Mouse (Mus musculus): Measurements from ENCODE around the gene 1700067K01Rik.
A peak's percentile ranks its signal among the peaks of the same experiment; 100 is the strongest.
"Not testable (repeated sequence)": the region's sequence is repeated elsewhere in the genome, so short reads cannot be mapped to it uniquely, and the experiment has no call there.

Gene 1700067K01Rik

GRCm38 (mm10) chr8:83983222-83983621 is 18.1 kb upstream of the 1700067K01Rik start:
- not testable (repeated sequence) for DNase-seq

- no peak for DNase-seq
These were observed 12.1 kb upstream of the 1700067K01Rik start for GRCm38 (mm10) chr8:83989243-83989642.

- DNase-seq = no peak
These were observed 11.1 kb upstream of the 1700067K01Rik start for GRCm38 (mm10) chr8:83990170-83990569.

GRCm38 (mm10) chr8:83992488-83992887 is 8.8 kb upstream of the 1700067K01Rik start:
- DNase-seq = no peak

- DNase-seq = no peak
These were observed 7.3 kb upstream of the 1700067K01Rik start for GRCm38 (mm10) chr8:83994030-83994429.

- no peak for DNase-seq
These were observed 5.3 kb upstream of the 1700067K01Rik start for GRCm38 (mm10) chr8:83995973-83996372.

GRCm38 (mm10) chr8:83996567-83997505 is 4.5 kb upstream of the 1700067K01Rik start:
- DNase-seq = peak; percentile 82 to 83

GRCm38 (mm10) chr8:83997511-83998141 is 3.7 kb upstream of the 1700067K01Rik start, which contains the start of gene Samd1:
TSS of gene Samd1 (plus strand) at chr8:83997672.
- peak; percentile 47 to 67 for DNase-seq

- DNase-seq = peak; percentile 61 to 73
These were observed 2.9 kb upstream of the 1700067K01Rik start for GRCm38 (mm10) chr8:83998231-83999056.

GRCm38 (mm10) chr8:83999057-83999705 is 2.1 kb upstream of the 1700067K01Rik start:
- DNase-seq = no peak

- DNase-seq = no peak
These were observed 1.5 kb upstream of the 1700067K01Rik start for GRCm38 (mm10) chr8:83999825-84000224.

GRCm38 (mm10) chr8:84002957-84003611 is 1.8 kb downstream of the 1700067K01Rik start:
- no peak for DNase-seq

GRCm38 (mm10) chr8:84003612-84004246 is 2.4 kb downstream of the 1700067K01Rik start:
- no peak for DNase-seq

GRCm38 (mm10) chr8:84004533-84005201 is 3.4 kb downstream of the 1700067K01Rik start:
- DNase-seq = peak; percentile 93 to 95

- DNase-seq = not testable (repeated sequence)
These were observed 4.2 kb downstream of the 1700067K01Rik start for GRCm38 (mm10) chr8:84005502-84005901.

- no peak for DNase-seq
These were observed 7.1 kb downstream of the 1700067K01Rik start for GRCm38 (mm10) chr8:84008362-84008761.

GRCm38 (mm10) chr8:84009876-84010275 is 8.6 kb downstream of the 1700067K01Rik start:
- peak; percentile 56 to 85 for DNase-seq

- DNase-seq = peak; percentile 54 to 84
These were observed 9.6 kb downstream of the 1700067K01Rik start for GRCm38 (mm10) chr8:84010625-84011611.

Data from spleen, adult 18-20 months (tissue).